Mouse (Mus musculus) thymus, adult 2 months (tissue): ENCODE results near the gene Htra2.

Experiments
- CTCF ChIP-seq: fragments of 200-500 bp; IDR thresholded peaks from 2 replicates; pipeline ENCODE4 v1.5.1; 2012; ENCODE audit warnings: mild to moderate bottlenecking, control low read depth, low read length, moderate library complexity, borderline replicate concordance; ENCODE audit not compliant: control insufficient read depth, poor library complexity, insufficient read depth; ENCODE audit errors: extremely low read depth
- POLR2A ChIP-seq: fragments of 200-500 bp; IDR thresholded peaks from 2 replicates; pipeline ENCODE4 v1.6.1; 2012; ENCODE audit warnings: mild to moderate bottlenecking, low read length, control low read depth, moderate library complexity; ENCODE audit not compliant: control insufficient read depth, poor library complexity, insufficient read depth; ENCODE audit errors: extremely low read depth

- no peak for TF ChIP-seq CTCF
- TF ChIP-seq POLR2A: no peak
Observed at GRCm38 (mm10) chr6:83031111-83031510, 24.0 kb downstream of the Htra2 start.
